Mouse (Mus musculus): ENCODE results near the gene Tmem208.
"Not testable (repeated sequence)": the region's sequence is repeated elsewhere in the genome, so short reads cannot be mapped to it uniquely, and the experiment has no call there.

The Tmem208 gene

GRCm38 (mm10) chr8:105326141-105326672 lies at the start of gene Tmem208, which contains the start of gene Lrrc29:
Tmem208 (plus strand) TSS chr8:105326354.
Lrrc29 (minus strand) TSS chr8:105326278.
- DNase-seq (ENCODE audit: low read depth in 1 of 2, low spot score in 2 of 2): peak; percentile 94

- no peak for DNase-seq (ENCODE audit: low read depth in 1 of 2, low spot score in 2 of 2)
Measured at GRCm38 (mm10) chr8:105278911-105279334, 47.2 kb upstream of the Tmem208 start.

- DNase-seq (ENCODE audit: low read depth in 1 of 2, low spot score in 2 of 2): no peak
Measured at GRCm38 (mm10) chr8:105280567-105280966, 45.6 kb upstream of the Tmem208 start.

GRCm38 (mm10) chr8:105281821-105282220 lies 44.3 kb upstream of the Tmem208 start:
- DNase-seq (ENCODE audit: low read depth in 1 of 2, low spot score in 2 of 2): no peak

- DNase-seq (ENCODE audit: low read depth in 1 of 2, low spot score in 2 of 2): no peak
Measured at GRCm38 (mm10) chr8:105282239-105282638, 43.9 kb upstream of the Tmem208 start.

- no peak for DNase-seq (ENCODE audit: low read depth in 1 of 2, low spot score in 2 of 2)
Measured at GRCm38 (mm10) chr8:105283074-105283473, 43.1 kb upstream of the Tmem208 start.

GRCm38 (mm10) chr8:105285514-105285913 lies 40.6 kb upstream of the Tmem208 start:
- DNase-seq (ENCODE audit: low read depth in 1 of 2, low spot score in 2 of 2): no peak

GRCm38 (mm10) chr8:105286907-105287306 lies 39.2 kb upstream of the Tmem208 start:
- DNase-seq (ENCODE audit: low read depth in 1 of 2, low spot score in 2 of 2): no peak

GRCm38 (mm10) chr8:105288231-105288630 lies 37.9 kb upstream of the Tmem208 start:
- DNase-seq (ENCODE audit: low read depth in 1 of 2, low spot score in 2 of 2): no peak

- DNase-seq (ENCODE audit: low read depth in 1 of 2, low spot score in 2 of 2): peak; percentile 87 to 92
Measured at GRCm38 (mm10) chr8:105288958-105289732, 37.0 kb upstream of the Tmem208 start.

- no peak for DNase-seq (ENCODE audit: low read depth in 1 of 2, low spot score in 2 of 2)
Measured at GRCm38 (mm10) chr8:105289805-105290460, 36.2 kb upstream of the Tmem208 start, which contains the start of gene 4931428F04Rik. 4931428F04Rik (minus strand) TSS chr8:105289864.

- peak; percentile 63 to 80 for DNase-seq (ENCODE audit: low read depth in 1 of 2, low spot score in 2 of 2)
Measured at GRCm38 (mm10) chr8:105290554-105291314, 35.4 kb upstream of the Tmem208 start.

GRCm38 (mm10) chr8:105291364-105291763 lies 34.8 kb upstream of the Tmem208 start:
- DNase-seq (ENCODE audit: low read depth in 1 of 2, low spot score in 2 of 2): not testable (repeated sequence)

GRCm38 (mm10) chr8:105291802-105292201 lies 34.4 kb upstream of the Tmem208 start:
- not testable (repeated sequence) for DNase-seq (ENCODE audit: low read depth in 1 of 2, low spot score in 2 of 2)

- no peak for DNase-seq (ENCODE audit: low read depth in 1 of 2, low spot score in 2 of 2)
Measured at GRCm38 (mm10) chr8:105292471-105292870, 33.7 kb upstream of the Tmem208 start.

GRCm38 (mm10) chr8:105293405-105293804 lies 32.7 kb upstream of the Tmem208 start:
- DNase-seq (ENCODE audit: low read depth in 1 of 2, low spot score in 2 of 2): no peak

- DNase-seq (ENCODE audit: low read depth in 1 of 2, low spot score in 2 of 2): no peak
Measured at GRCm38 (mm10) chr8:105294776-105295175, 31.4 kb upstream of the Tmem208 start.

GRCm38 (mm10) chr8:105295256-105295655 lies 30.9 kb upstream of the Tmem208 start:
- no peak for DNase-seq (ENCODE audit: low read depth in 1 of 2, low spot score in 2 of 2)

- DNase-seq (ENCODE audit: low read depth in 1 of 2, low spot score in 2 of 2): no peak
Measured at GRCm38 (mm10) chr8:105295895-105296573, 30.1 kb upstream of the Tmem208 start, which contains the start of gene Exoc3l. Exoc3l (minus strand) TSS chr8:105296101.

GRCm38 (mm10) chr8:105297511-105298192 lies 28.5 kb upstream of the Tmem208 start, which contains the start of gene E2f4:
E2f4 (plus strand) TSS chr8:105297663.
- peak; percentile 77 to 79 for DNase-seq (ENCODE audit: low read depth in 1 of 2, low spot score in 2 of 2)

Measured in monocyte, adult 2 months (primary cell).